Mouse (Mus musculus): ENCODE results near the gene Hc. TPM values are rescaled to one million over a fixed set of nuclear protein-coding genes. Genes with fewer than 3 reads are reported as not detected.

The Hc gene
- polyA plus RNA-seq, 1 experiment from 2014 or later = 0.33 TPM

- H3K4me1 ChIP-seq (replicated peaks; ENCODE audit: control insufficient read depth, insufficient read depth, low read length) = 0 out of 2 replicates have a peak, but pooled peaks cover 3% of the 10 kb centered on the region
- H3K27me3 ChIP-seq (replicated peaks; ENCODE audit: control insufficient read depth, insufficient read depth, low read length) = no peaks in the 10 kb centered on the region
- H3K4me2 ChIP-seq (ENCODE audit: low read length) = no peak overlapping the region
- no peak overlapping the region for H3K9ac ChIP-seq (replicated peaks; ENCODE audit: low read depth, low read length)
- no peaks in the 10 kb centered on the region for H3K36me3 ChIP-seq (ENCODE audit: control insufficient read depth, insufficient read depth)
- H3K4me3 ChIP-seq (replicated peaks; ENCODE audit: low read length) = no peak overlapping the region
- 90% methylated on average over 9 of the region's 9 CpGs for WGBS
- no peaks in the 10 kb centered on the region for H3K9me3 ChIP-seq (ENCODE audit: control insufficient read depth, low read length)
- H3K27ac ChIP-seq (ENCODE audit: low read length) = no peak overlapping the region
- ATAC-seq = no peak
Measured at GRCm38 (mm10) chr2:34962893-34963292, 98.3 kb downstream of the Hc start.

- 0 out of 2 replicates have a peak, but pooled peaks cover 3% of the 10 kb centered on the region for H3K4me1 ChIP-seq (replicated peaks; ENCODE audit: control insufficient read depth, insufficient read depth, low read length)
- H3K4me2 ChIP-seq (ENCODE audit: low read length) = no peak overlapping the region
- no peak overlapping the region for H3K27ac ChIP-seq (ENCODE audit: low read length)
- H3K9me3 ChIP-seq (ENCODE audit: control insufficient read depth, low read length) = no peaks in the 10 kb centered on the region
- H3K4me3 ChIP-seq (replicated peaks; ENCODE audit: low read length) = no peak overlapping the region
- no peak overlapping the region for H3K9ac ChIP-seq (replicated peaks; ENCODE audit: low read depth, low read length)
- 88% methylated on average over 2 of the region's 2 CpGs for WGBS
- H3K27me3 ChIP-seq (replicated peaks; ENCODE audit: control insufficient read depth, insufficient read depth, low read length) = no peaks in the 10 kb centered on the region
- no peaks in the 10 kb centered on the region for H3K36me3 ChIP-seq (ENCODE audit: control insufficient read depth, insufficient read depth)
- ATAC-seq = no peak
Measured at GRCm38 (mm10) chr2:34962211-34962610, 99.0 kb downstream of the Hc start.

- H3K9me3 ChIP-seq (ENCODE audit: control insufficient read depth, low read length) = no peaks in the 10 kb centered on the region
- WGBS = 14% methylated on average over 20 of the region's 20 CpGs
- H3K36me3 ChIP-seq (ENCODE audit: control insufficient read depth, insufficient read depth) = no peaks in the 10 kb centered on the region
- H3K4me3 ChIP-seq (replicated peaks; ENCODE audit: low read length) = no peak within 1 kb of the TSS
- peak within 1 kb of the TSS; percentile 13; the same call in 1 of the 2 replicates for H3K4me2 ChIP-seq (ENCODE audit: low read length)
- 0 out of 2 replicates have a peak, but pooled peaks cover 3% of the 10 kb centered on the region for H3K4me1 ChIP-seq (replicated peaks; ENCODE audit: control insufficient read depth, insufficient read depth, low read length)
- ATAC-seq = peak; percentile 12; the same call in 1 of the 2 replicates
- H3K27ac ChIP-seq (ENCODE audit: low read length) = no peak within 1 kb of the TSS
- H3K27me3 ChIP-seq (replicated peaks; ENCODE audit: control insufficient read depth, insufficient read depth, low read length) = no peaks in the 10 kb centered on the region
- no peak within 1 kb of the TSS for H3K9ac ChIP-seq (replicated peaks; ENCODE audit: low read depth, low read length)
Measured at GRCm38 (mm10) chr2:34961481-34962036, 99.7 kb downstream of the Hc start, which contains the start of gene Traf1. TSS of gene Traf1 (minus strand) at chr2:34961772.

- Histone ChIP-seq H3K27ac (ENCODE audit: low read length) (no peak overlapping the region), H3K4me2 (ENCODE audit: low read length) (0 out of 2 replicates have a peak overlapping the region, but pooled peaks have one; percentile 13), H3K4me1 (replicated peaks; ENCODE audit: control insufficient read depth, insufficient read depth, low read length) (0 out of 2 replicates have a peak, but pooled peaks cover 3% of the 10 kb centered on the region), H3K27me3 (replicated peaks; ENCODE audit: control insufficient read depth, insufficient read depth, low read length) (no peaks in the 10 kb centered on the region), H3K4me3 (replicated peaks; ENCODE audit: low read length) (no peak overlapping the region), H3K9ac (replicated peaks; ENCODE audit: low read depth, low read length) (no peak overlapping the region), H3K9me3 (ENCODE audit: control insufficient read depth, low read length) (no peaks in the 10 kb centered on the region), H3K36me3 (ENCODE audit: control insufficient read depth, insufficient read depth) (no peaks in the 10 kb centered on the region)
- WGBS = 79% methylated on average over 6 of the region's 6 CpGs
- ATAC-seq = no peak
Measured at GRCm38 (mm10) chr2:34960966-34961365, 100.3 kb downstream of the Hc start.

GRCm38 (mm10) chr2:34960466-34960865 is 100.8 kb downstream of the Hc start:
- WGBS = 83% methylated on average over 4 of the region's 5 CpGs
- no peak for ATAC-seq

GRCm38 (mm10) chr2:34958582-34958981 is 102.7 kb downstream of the Hc start:
- H3K9ac ChIP-seq (replicated peaks; ENCODE audit: low read depth, low read length) = no peak overlapping the region
- H3K36me3 ChIP-seq (ENCODE audit: control insufficient read depth, insufficient read depth) = no peaks in the 10 kb centered on the region
- H3K9me3 ChIP-seq (ENCODE audit: control insufficient read depth, low read length) = no peaks in the 10 kb centered on the region
- H3K27ac ChIP-seq (ENCODE audit: low read length) = no peak overlapping the region
- H3K4me1 ChIP-seq (replicated peaks; ENCODE audit: control insufficient read depth, insufficient read depth, low read length) = no peaks in the 10 kb centered on the region
- H3K4me2 ChIP-seq (ENCODE audit: low read length) = no peak overlapping the region
- H3K27me3 ChIP-seq (replicated peaks; ENCODE audit: control insufficient read depth, insufficient read depth, low read length) = no peaks in the 10 kb centered on the region
- 88% methylated on average over 7 of the region's 7 CpGs for WGBS
- no peak overlapping the region for H3K4me3 ChIP-seq (replicated peaks; ENCODE audit: low read length)
- ATAC-seq = no peak

More at GRCm38 (mm10) chr2:34960466-34960865, 100.8 kb downstream of the Hc start:
- Histone ChIP-seq H3K27ac (ENCODE audit: low read length) (no peak overlapping the region), H3K36me3 (ENCODE audit: control insufficient read depth, insufficient read depth) (no peaks in the 10 kb centered on the region), H3K27me3 (replicated peaks; ENCODE audit: control insufficient read depth, insufficient read depth, low read length) (no peaks in the 10 kb centered on the region), H3K4me3 (replicated peaks; ENCODE audit: low read length) (no peak overlapping the region), H3K4me1 (replicated peaks; ENCODE audit: control insufficient read depth, insufficient read depth, low read length) (0 out of 2 replicates have a peak, but pooled peaks cover 3% of the 10 kb centered on the region), H3K9ac (replicated peaks; ENCODE audit: low read depth, low read length) (no peak overlapping the region), H3K4me2 (ENCODE audit: low read length) (no peak overlapping the region), H3K9me3 (ENCODE audit: control insufficient read depth, low read length) (no peaks in the 10 kb centered on the region)

GRCm38 (mm10) chr2:34958036-34958435 is 103.2 kb downstream of the Hc start:
- WGBS = 86% methylated on average over 7 of the region's 7 CpGs
- H3K27ac ChIP-seq (ENCODE audit: low read length) = no peak overlapping the region
- H3K4me1 ChIP-seq (replicated peaks; ENCODE audit: control insufficient read depth, insufficient read depth, low read length) = no peaks in the 10 kb centered on the region
- no peaks in the 10 kb centered on the region for H3K27me3 ChIP-seq (replicated peaks; ENCODE audit: control insufficient read depth, insufficient read depth, low read length)
- no peak overlapping the region for H3K9ac ChIP-seq (replicated peaks; ENCODE audit: low read depth, low read length)
- no peaks in the 10 kb centered on the region for H3K36me3 ChIP-seq (ENCODE audit: control insufficient read depth, insufficient read depth)
- no peak overlapping the region for H3K4me3 ChIP-seq (replicated peaks; ENCODE audit: low read length)
- ATAC-seq = no peak
- H3K9me3 ChIP-seq (ENCODE audit: control insufficient read depth, low read length) = no peaks in the 10 kb centered on the region
- no peak overlapping the region for H3K4me2 ChIP-seq (ENCODE audit: low read length)

- Histone ChIP-seq H3K4me3 (replicated peaks; ENCODE audit: low read length) (no peak overlapping the region), H3K4me1 (replicated peaks; ENCODE audit: control insufficient read depth, insufficient read depth, low read length) (no peaks in the 10 kb centered on the region), H3K9ac (replicated peaks; ENCODE audit: low read depth, low read length) (no peak overlapping the region), H3K27ac (ENCODE audit: low read length) (no peak overlapping the region), H3K36me3 (ENCODE audit: control insufficient read depth, insufficient read depth) (no peaks in the 10 kb centered on the region), H3K27me3 (replicated peaks; ENCODE audit: control insufficient read depth, insufficient read depth, low read length) (no peaks in the 10 kb centered on the region), H3K9me3 (ENCODE audit: control insufficient read depth, low read length) (no peaks in the 10 kb centered on the region), H3K4me2 (ENCODE audit: low read length) (no peak overlapping the region)
- no peak for ATAC-seq
- WGBS = 55% methylated on average over 1 of the region's 1 CpGs
Measured at GRCm38 (mm10) chr2:34957405-34957804, 103.8 kb downstream of the Hc start.

GRCm38 (mm10) chr2:34956941-34957340 is 104.3 kb downstream of the Hc start:
- no peak for ATAC-seq
- WGBS = 61% methylated on average over 5 of the region's 5 CpGs

GRCm38 (mm10) chr2:34954344-34954743 is 106.9 kb downstream of the Hc start:
- H3K27me3 ChIP-seq (replicated peaks; ENCODE audit: control insufficient read depth, insufficient read depth, low read length) = no peaks in the 10 kb centered on the region
- H3K36me3 ChIP-seq (ENCODE audit: control insufficient read depth, insufficient read depth) = no peaks in the 10 kb centered on the region
- no peak overlapping the region for H3K4me3 ChIP-seq (replicated peaks; ENCODE audit: low read length)
- no peak overlapping the region for H3K27ac ChIP-seq (ENCODE audit: low read length)
- no peaks in the 10 kb centered on the region for H3K4me1 ChIP-seq (replicated peaks; ENCODE audit: control insufficient read depth, insufficient read depth, low read length)
- H3K9me3 ChIP-seq (ENCODE audit: control insufficient read depth, low read length) = no peaks in the 10 kb centered on the region
- H3K9ac ChIP-seq (replicated peaks; ENCODE audit: low read depth, low read length) = no peak overlapping the region
- no peak overlapping the region for H3K4me2 ChIP-seq (ENCODE audit: low read length)
- ATAC-seq = no peak

More at GRCm38 (mm10) chr2:34956941-34957340, 104.3 kb downstream of the Hc start:
- Histone ChIP-seq H3K27me3 (replicated peaks; ENCODE audit: control insufficient read depth, insufficient read depth, low read length) (no peaks in the 10 kb centered on the region), H3K9me3 (ENCODE audit: control insufficient read depth, low read length) (no peaks in the 10 kb centered on the region), H3K36me3 (ENCODE audit: control insufficient read depth, insufficient read depth) (no peaks in the 10 kb centered on the region), H3K4me3 (replicated peaks; ENCODE audit: low read length) (no peak overlapping the region), H3K9ac (replicated peaks; ENCODE audit: low read depth, low read length) (no peak overlapping the region), H3K4me2 (ENCODE audit: low read length) (no peak overlapping the region), H3K4me1 (replicated peaks; ENCODE audit: control insufficient read depth, insufficient read depth, low read length) (no peaks in the 10 kb centered on the region), H3K27ac (ENCODE audit: low read length) (no peak overlapping the region)
